Mouse (Mus musculus): ENCODE measurements around the gene Scaf1.

DNA sequence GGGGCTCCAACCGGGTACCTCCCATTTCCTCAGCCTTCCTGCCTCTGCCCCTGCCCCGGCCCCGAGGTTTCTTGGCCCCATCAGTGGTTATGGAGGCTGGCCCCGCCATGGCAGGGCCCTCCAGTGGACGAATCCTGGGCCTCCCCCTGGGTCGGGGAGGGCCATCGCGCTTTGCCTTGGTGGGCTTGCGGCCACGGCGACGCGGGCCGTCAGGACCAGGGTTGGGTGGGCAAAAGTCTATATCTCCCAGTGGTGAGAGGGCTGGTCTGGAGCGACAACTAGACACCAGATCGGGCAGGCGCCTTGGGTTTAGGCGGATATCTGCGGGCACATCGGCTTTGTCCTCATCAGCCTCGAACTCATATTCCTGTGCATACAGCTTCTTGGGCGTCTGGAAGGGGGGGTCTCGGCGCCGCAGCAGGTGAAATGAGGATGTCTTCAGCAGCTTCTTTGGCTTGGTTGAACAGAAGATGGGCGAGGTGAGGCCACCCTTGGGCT, 30.7 kb upstream of the Scaf1 start:
- TF ChIP-seq POLR2A (IDR thresholded peaks at IDR 0.05; ENCODE audit: low read depth, low read length): no peak
- TF ChIP-seq CTCF (IDR thresholded peaks at IDR 0.05; ENCODE audit: extremely low read depth, insufficient read length, insufficient replicate concordance, low read depth, low read length): no peak
